Mouse (Mus musculus) telencephalon, adult 2 months (tissue): ENCODE results near the gene Dnmt3a.
A peak's percentile ranks its signal among the peaks of the same experiment; 100 is the strongest.

Experiments used
- DNase-seq: peaks from one replicate; pipeline ENCODE4 v3.0.0-alpha.2; 2011; ENCODE audit warnings: low read depth, low spot score

Gene Dnmt3a

DNA sequence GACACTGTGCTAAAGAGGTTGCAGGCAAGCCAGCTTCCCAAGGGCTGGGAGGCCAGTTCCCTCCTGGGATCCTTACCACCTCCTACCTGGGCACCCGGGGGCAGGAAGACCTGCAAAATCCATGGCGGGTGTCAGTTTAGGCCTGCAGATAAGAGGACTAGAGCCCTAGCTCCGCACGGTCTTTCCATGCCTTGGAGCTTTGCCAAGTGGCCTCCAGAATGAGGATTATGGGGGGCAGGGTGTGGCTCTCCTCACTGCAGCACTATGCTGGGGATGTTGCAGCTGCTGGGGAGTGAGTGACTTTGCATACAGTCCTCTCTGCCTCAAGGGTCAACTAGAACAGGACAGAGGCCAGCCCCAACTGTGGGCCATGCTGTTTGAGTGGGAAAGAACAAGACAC is 14.1 kb downstream of the Dnmt3a start:
- no peak for DNase-seq

DNA sequence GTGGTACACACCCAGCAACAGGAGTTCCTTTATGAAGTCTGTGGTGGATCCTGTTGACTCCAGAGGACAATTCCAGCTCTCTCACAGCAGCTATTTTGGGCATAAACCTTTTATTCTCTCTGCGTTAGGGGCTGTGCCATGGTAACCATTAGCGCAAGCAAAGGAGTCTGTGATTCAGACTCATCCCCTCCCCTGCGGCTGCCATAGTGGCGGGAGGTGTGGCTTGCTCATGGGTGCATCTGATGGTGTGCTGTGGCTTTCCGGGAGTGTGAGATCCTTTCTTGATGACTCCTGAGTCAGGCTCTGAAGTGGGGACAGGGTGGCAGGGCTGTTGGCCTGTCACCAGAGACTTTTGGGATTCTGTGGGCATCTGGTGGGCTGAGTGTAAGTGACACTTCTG is 17.6 kb downstream of the Dnmt3a start:
- DNase-seq: peak; percentile 62

DNA sequence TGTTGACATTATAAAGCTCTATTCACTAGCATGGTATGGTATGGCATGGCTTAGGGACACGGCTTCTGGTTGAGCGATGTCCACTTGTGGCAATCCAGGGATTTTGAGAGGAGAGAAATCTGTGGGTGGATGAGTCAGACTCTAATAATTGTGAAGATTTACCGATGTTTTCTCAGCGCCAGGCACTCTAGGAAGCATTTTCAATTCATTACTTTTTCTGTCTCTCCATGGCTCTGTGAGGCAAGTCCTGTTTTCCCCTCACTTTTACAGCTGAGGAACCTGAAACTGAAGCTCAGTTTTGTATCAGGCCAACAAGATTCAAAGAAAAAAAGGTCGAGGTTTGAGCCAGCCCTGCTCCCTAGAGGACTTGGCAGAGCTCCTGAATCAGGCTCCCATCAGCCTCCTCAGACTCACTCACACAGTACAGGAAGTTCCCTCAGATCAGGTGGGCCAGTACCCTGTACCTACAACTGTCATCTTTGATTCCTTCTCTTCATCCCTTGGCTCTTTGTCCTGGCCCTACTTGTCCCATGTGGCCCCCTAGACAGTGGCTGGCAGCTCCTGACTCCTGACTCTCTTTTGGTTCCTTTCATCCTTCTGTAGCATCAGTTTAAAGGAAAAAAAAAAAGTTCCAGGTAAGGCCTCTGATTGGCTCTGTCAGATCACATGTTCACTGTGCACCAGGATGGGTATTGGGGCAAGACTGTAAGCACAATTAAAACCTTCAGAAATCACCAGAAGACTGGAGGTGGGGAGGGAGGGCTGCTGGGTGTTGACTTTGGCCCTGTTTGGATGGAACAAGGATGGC is 19.3 kb downstream of the Dnmt3a start:
- DNase-seq: no peak

DNA sequence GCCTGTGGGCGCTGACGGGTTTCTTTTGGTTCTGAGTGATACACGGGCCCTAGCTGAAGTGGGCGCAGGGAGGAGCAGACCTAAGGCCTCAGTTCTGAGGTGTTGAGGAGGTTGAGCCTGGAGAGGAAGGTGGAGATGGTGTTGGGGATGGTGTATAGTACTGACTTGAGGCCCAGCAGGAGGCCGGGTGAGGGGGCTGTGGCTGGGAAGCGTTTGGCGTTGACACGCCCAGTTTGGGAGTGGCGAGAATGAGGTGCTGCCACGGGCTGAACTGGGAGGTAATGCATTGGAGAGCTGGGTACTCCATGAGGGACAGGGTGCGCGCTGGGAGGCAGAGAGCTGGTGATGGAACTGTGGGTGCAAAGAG is 19.9 kb downstream of the Dnmt3a start:
- DNase-seq: no peak

DNA sequence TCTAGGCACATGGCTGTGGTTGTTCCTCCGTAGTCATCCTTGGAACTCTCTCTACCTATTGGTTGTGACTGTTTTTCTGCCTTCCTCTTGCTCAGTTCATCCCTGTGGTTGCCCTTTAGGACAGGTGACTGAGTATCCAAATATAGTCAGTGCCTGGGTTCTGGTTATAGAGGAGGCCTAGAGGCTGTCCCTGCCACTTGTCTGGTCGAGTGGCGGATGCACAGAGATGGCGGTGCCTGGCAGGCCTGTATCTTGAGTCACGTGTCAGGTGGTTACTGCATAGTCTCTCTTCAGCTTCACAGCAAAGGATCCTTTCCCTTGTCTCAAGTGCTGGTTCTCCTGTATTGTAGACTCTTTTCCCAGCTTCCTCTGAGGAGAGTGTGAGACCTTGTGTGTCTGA is 22.0 kb downstream of the Dnmt3a start:
- no peak for DNase-seq

DNA sequence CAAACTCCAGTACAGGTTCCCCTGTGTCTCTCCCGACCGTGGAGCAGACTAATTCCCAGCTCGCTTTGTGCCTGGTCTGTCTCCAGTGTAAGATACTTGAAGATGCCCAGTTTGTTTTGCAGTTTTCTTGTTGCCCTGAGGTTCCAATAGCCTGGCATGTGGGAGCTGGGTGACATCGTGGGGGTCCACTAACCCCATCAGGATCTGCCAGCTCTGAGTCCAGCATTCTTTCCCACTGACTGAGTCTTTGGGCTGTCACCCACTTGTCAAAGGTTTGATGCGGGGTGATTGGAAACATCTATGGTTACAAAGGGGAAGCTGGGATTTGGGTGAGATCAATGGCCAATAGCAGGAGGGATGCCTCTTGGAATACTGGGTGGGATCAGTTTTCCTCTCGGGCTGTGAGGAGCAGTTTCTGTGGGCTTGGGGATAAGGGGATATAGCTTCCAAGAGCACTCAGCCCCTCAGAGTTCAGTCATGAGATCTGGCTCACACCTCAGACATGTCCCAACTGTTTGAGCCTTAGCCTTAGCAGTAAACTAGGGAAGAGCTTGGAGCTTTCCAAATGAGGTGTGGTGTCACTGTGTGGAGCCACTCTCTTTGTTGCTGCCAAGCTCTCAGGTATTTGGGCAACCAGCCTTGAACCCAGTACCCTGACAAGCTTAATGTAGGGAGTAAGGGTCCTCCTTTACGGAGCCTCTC is 27.4 kb downstream of the Dnmt3a start:
- no peak for DNase-seq

DNA sequence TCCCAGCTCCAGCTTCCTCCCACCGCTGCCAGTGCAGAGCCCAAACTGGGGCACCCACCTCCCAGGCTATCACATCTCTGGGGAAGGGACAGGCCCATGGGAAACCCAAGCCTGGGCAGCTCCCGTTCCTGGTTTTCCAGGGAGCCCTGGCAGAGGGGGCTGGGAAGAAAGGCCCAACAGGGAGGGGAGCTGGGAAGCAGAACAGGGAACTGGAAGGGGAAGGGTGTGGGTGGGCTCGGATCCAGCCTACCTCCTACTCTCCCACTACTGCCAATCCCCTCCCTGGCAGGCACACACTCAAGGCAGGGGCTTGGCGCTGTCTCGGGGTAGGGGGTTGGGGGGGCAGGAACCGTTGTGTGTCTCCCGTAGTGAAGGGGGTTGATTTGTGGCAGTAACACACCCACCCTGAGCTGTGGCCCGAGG is 28.1 kb downstream of the Dnmt3a start:
- no peak for DNase-seq

DNA sequence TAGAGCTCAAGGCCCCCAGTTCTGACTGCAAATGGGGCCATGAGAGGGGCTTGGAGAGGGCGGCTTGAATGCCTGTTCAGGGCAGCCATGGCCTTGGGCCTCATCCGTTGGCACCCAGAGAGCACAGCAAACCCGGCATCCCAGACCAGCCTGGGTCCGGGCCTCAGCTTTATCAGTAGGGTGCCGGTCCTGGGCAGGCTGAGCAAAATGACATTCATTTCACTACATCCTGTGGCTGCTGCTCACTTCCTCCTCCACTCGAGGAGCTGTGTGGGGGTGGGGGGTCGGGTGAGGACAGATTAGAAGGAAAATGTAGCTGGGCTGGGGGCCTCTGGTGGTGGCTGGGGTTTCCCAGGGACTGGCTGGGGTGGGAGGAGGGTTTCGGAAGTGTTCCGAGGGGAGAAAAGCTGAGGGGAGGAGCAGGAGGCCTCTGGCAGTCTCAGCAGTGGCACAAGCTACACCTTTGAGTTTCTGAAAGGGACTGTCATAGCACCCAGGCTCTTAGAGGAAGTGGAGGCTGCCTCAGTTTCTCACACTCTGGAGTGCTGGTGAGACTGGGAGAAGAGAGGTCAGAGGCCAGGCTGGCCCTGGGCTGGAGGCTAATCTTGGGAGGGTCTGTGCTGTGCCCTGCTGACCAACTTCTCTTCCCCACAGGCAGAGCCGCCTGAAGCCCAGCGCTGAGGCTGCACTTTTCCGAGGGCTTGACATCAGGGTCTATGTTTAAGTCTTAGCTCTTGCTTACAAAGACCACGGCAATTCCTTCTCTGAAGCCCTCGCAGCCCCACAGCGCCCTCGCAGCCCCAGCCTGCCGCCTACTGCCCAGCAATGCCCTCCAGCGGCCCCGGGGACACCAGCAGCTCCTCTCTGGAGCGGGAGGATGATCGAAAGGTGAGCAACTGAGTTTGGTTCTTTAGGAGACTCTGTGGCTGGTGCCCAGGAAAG is 28.8 kb downstream of the Dnmt3a start:
- DNase-seq: no peak

DNA sequence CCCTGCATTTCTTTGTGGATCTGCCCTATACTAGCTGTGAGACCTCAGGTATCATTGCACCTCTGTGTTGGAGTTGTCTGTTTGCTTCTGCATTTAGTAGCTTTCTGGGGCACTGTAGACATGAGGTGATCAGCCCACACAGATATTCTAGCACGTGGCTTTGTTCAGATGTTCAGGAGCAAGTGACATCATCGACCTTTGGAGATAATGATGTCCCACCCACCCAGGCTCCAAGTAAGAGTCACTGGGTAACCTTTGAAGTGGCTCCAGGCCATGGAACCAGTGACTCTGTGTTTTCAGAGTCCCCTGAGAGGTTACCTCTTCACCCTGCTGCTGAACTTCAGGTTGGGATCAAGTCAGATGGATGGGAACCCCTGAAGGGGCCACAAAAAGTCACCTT is 29.8 kb downstream of the Dnmt3a start:
- no peak for DNase-seq

DNA sequence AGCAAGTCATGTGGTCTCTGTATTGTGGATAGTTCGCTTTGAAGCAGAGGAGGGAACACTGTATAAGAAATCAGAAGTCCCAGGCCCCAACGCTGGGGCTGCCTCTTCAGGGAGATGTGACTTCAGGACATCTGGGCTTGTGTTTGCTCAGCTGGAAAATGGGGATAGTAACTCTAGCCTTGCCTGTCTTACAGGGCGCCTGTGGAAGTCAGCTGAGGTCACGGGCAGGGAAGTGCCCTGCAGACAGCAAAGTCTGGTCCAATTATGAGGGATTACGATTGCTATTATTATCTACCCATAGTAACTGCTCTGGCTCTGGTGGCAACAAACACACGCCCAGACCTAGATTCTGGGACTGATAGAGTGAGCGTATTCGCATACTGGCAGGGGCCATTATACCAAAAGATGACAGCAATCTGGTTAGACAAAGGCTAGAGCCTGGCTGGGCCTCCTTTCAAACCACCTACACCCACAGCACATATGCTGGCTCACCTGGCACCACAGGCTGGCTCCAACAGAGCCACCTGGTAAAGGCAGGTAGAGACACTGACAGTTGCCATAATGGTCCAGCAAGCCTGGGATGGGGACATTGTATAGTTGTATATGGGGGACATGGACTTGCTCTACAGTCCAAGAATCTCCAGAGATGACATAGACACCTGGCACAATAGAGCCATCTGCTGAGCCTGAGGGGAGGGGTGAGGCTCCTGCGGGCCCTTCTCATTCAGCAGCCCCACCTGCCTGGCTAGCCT is 31.4 kb downstream of the Dnmt3a start:
- DNase-seq: no peak

DNA sequence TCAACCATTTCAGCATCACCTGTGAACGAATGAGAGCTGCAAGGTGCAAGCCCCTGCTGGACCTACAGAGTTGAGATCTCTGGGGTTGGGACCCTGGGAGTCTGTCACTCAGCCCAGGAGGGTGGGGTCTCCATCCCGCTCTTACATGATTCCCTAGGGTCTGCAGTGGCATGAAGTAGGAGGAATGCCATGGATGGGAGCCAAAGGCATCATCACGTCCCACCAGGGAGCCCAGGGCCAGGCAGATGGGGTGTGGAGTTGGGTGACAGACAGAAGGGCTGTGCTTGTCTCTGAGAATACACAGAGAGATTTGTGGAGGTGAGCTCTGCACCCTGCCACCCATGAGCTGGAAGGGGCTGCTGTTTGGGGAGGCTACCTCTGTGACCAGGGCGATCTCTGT is 32.2 kb downstream of the Dnmt3a start:
- no peak for DNase-seq

DNA sequence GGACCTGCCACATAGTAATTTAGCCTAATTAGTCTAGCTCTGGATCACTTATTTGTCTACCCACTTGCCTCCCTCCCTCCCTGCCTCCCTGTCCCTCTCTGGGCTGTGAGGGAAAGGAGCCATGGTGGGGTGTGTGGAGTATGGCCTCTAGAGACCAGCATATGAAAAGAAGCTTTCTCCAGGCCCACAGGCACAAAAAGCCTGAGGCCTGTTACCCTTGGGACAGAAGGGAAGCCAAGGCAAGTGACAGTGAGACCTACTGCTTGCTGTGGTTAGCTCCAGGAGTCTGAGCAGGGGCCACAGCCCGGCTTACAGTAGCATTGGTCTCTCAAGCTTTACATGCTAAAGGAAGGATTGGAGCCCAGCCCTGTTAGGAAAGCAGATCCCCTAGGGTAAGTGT is 33.9 kb downstream of the Dnmt3a start:
- DNase-seq: no peak

DNA sequence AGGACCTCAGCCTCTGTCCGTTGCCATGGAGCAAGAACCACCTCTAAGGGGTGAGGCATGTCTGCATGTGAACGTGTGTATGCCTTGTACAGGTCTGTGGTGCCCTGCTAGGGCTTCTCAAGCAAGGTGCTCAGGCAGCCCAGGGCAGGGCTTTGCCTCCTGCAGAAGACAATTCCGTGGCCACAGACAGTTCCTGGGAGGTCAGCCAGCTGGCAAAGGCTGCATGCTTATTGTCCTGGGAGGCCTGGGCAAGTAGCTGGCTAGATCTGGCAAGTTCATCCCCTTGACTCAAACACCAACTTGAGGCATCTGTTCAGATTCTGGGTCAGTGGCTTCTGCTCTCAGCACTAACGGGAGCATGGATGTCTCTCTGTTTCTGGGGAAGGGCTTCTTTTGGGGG is 35.3 kb downstream of the Dnmt3a start:
- no peak for DNase-seq

DNA sequence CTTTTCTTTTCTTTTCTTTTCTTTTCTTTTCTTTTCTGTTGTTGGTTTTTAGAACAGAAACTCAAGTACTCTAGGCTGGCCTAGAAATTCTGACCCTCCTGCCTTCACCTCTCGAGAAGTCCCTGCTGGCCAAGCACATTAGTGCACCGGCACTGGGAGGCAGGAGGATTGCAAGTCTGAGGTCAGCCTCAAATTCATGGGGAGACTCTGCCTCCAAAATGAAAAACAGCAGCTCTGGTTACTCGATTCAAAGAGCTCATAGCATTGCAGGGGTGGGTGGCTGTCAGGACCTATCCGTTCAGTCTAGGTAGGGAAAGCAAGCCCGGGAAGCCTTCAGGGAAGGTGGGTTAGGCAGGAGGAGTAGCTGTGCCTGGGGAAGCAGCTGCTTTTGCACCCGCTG is 37.0 kb downstream of the Dnmt3a start:
- no peak for DNase-seq

DNA sequence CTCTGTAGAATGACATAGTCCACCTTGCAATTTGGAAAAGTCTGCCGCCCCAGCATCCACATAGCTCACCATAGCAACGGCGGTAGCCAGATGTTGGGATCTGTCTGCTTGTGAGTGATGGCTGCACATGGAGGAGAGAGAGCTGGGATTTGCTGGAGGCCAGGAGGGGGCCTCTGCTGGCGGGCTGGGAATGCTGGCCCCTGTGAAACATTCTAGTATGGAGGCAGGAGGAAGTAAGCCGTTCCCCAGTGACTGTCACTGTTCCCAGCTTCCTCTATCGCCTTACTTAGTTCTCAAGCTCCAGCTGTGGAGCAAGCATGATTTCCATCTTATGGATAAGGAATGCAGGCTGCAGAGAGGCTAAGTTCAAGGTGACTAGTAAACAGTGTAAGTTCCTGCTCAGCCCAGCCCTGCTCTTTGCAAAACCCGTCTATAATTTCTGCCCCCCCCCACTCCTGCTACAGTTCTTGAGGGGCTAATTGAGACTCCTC is 37.6 kb downstream of the Dnmt3a start:
- DNase-seq: no peak

DNA sequence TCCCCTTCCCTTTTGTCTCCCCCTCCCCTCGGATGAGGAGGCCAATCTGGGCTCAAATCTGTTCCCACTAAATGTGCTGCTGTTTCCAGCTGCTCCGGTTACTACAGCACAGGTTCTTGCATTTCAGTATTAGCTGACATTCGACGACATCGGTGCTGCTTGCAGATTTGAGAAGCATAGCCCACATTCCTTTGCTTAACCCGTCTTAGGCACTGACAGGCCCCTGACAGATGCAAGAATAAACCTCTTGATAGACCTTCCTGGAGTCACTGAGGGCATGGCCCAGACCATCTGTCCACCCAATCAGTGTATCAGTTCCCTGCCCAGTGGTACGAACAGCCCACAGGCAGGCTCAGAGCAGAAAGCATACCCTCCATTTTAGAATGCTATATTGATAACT is 38.1 kb downstream of the Dnmt3a start:
- DNase-seq: no peak

DNA sequence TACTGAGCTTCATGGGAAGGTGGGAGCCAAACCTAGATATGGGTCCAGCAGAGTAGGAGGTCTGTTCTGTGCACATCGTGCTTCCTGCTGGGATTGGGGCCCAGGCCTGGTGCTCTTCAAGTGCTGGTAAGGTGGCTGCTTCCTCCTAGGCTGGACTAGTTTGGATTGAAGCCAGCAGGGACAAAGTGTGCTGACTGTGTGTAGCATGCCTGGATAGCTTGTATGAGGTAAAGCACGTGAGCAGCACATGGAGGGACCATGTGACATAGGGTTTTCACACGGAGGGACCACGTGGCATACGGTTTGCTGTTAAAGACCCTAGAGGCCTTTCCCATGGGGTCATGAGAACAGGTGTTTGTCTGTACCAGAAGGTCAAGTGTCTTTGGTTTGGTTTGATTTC is 38.5 kb downstream of the Dnmt3a start:
- no peak for DNase-seq

DNA sequence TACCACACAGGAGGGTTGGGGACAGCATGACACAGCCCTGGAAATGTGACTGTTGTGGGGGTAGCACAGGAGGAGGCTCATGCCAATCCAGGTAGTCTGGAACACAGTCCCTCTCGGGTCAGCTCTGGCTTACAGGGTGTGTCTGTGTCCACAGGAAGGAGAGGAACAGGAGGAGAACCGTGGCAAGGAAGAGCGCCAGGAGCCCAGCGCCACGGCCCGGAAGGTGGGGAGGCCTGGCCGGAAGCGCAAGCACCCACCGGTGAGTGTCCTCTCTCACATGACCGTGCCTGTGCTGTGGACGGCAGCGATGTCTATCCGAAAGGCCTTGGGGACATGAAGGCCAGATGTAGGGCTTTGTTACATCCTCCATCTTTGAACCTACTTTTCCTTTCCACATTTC is 43.7 kb downstream of the Dnmt3a start:
- no peak for DNase-seq

DNA sequence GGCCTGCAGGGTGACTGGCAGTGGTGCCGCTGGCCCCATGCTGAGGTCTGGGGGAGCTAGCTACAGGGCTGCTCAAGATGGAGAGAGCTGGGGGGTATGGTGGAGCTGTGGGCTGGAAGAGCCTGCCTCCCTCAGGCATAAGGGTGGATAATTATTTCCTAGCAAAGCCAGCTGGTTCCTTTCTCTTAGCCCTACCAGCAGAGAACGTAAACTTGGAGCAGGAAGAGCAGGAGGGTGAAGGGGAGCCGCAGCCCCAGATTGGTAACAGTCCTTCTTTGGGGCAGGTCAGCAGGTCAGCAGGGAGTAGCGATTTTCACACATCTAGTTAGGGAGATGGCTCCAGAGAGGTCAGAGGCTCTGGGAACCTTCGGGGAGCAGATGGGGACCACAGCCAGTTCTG is 44.4 kb downstream of the Dnmt3a start:
- DNase-seq: no peak

DNA sequence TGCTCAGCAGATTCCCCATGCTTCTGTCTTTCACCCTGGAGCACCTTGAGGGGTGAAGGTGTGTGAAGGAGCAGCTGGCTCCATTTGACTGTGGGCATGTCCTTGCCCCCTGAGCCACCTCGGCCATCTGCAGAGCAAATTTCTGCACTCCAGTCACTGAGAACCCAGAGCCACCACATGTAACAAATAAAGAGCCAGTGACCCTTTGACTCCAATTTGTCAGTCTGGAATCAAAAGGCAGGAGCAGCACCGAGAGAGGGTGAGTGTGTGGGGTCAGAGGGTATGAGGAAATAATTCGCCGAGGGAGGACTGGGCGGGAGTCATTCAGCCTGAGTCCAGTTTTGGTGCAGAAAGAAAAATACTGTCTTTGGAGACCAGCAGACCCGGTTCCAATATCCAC is 44.9 kb downstream of the Dnmt3a start:
- no peak for DNase-seq

DNA sequence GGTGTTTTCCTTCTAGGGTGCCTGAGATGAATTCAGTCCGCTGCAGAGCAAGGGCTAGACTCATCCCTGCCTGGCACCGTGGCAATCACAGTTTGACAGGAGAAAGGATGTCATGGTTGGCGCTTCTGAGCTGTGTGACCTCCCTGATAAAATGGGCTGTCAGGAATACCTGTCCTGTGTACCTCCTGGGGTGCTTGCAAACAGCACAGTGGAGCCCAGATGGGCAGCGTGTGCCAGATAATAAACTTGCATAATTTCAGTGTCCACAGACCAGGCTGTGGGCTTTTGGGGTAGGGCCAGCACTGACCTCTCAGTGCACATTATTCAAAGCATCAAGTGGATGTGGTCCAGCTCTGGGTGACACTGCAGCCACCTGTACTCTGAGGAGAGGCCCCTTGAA is 45.4 kb downstream of the Dnmt3a start:
- DNase-seq: no peak
